Mouse (Mus musculus): ENCODE measurements around the gene Ndufc2. TPM values are rescaled to one million over a fixed set of nuclear protein-coding genes. Genes with fewer than 3 reads are reported as not detected.

Ndufc2 gene
- polyA plus RNA-seq, 1 experiment: 168 TPM

DNA sequence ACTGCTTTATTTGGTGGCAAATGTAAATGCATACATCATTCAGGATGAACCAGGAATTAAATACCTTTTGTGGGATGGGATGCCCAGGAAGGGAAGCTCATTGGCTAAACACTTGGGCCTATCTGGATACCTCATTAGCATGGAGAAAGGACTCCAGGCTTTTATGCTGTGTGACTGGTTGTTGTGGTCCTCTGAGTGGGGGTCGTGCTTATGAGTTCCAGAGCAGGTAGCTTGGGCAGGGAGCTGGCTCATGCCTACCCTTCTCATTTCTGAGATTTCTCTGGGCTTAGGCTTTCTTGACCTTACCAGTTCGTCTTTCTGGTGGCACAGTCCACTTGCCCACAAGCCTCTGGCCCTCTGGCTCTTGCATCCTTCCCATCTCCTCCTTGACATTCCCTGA, 5.4 kb upstream of the Ndufc2 start:
- no peak for TF ChIP-seq CTCF (IDR thresholded peaks at IDR 0.05; ENCODE audit: borderline replicate concordance, control insufficient read depth, extremely low read depth, insufficient read depth, low read length, poor library complexity)
- TF ChIP-seq POLR2A (IDR thresholded peaks at IDR 0.05; ENCODE audit: control insufficient read depth, extremely low read depth, insufficient read depth, low read length, poor library complexity): no peak
- Histone ChIP-seq H3K36me3 (ENCODE audit: control insufficient read depth, insufficient read depth, low read length) (peaks cover 18% of the 10 kb centered on the region), H3K27me3 (ENCODE audit: control insufficient read depth, insufficient read depth, low read length) (no peaks in the 10 kb centered on the region), H3K4me3 (ENCODE audit: control insufficient read depth, insufficient read depth, low read length) (no peak overlapping the region), H3K27ac (ENCODE audit: control insufficient read depth, insufficient read depth, low read length) (no peak overlapping the region), H3K4me1 (replicated peaks; ENCODE audit: control insufficient read depth, insufficient read depth, low read length) (no peaks in the 10 kb centered on the region)
- no peak for DNase-seq
- 90% methylated on average over 2 of the region's 2 CpGs for WGBS

DNA sequence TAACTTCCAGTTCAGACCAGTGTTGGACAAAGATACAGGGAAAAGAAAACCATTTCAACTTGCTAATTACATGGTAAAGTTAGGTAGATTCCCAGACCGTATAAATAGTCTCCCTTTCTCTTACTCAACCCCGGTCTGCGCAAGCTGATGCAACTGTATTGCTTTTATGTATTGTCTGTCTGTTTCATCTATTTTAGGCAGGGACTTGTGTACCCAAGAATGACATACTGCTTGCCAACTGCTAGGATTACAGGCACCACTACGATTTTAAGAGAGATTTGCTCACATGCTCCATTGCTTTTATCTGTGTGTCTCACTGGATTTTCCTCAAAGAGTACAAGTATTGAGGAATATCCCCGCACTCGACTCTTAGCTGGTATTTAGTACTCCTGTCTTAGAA, 860 bp upstream of the Ndufc2 start:
- Histone ChIP-seq H3K4me1 (replicated peaks; ENCODE audit: control insufficient read depth, insufficient read depth, low read length) (peaks cover 8% of the 10 kb centered on the region), H3K27me3 (ENCODE audit: control insufficient read depth, insufficient read depth, low read length) (no peaks in the 10 kb centered on the region), H3K27ac (ENCODE audit: control insufficient read depth, insufficient read depth, low read length) (no peak overlapping the region), H3K36me3 (ENCODE audit: control insufficient read depth, insufficient read depth, low read length) (no peaks in the 10 kb centered on the region), H3K4me3 (ENCODE audit: control insufficient read depth, insufficient read depth, low read length) (no peak overlapping the region)
- 94% methylated on average over 6 of the region's 6 CpGs for WGBS
- DNase-seq: no peak
- TF ChIP-seq POLR2A (IDR thresholded peaks at IDR 0.05; ENCODE audit: control insufficient read depth, extremely low read depth, insufficient read depth, low read length, poor library complexity) (no peak), CTCF (IDR thresholded peaks at IDR 0.05; ENCODE audit: borderline replicate concordance, control insufficient read depth, extremely low read depth, insufficient read depth, low read length, poor library complexity) (no peak)

- DNase-seq: no peak
- Histone ChIP-seq H3K36me3 (ENCODE audit: control insufficient read depth, insufficient read depth, low read length) (peaks cover 9% of the 10 kb centered on the region), H3K27ac (ENCODE audit: control insufficient read depth, insufficient read depth, low read length) (no peak overlapping the region), H3K4me1 (replicated peaks; ENCODE audit: control insufficient read depth, insufficient read depth, low read length) (no peaks in the 10 kb centered on the region), H3K4me3 (ENCODE audit: control insufficient read depth, insufficient read depth, low read length) (no peak overlapping the region), H3K27me3 (ENCODE audit: control insufficient read depth, insufficient read depth, low read length) (no peaks in the 10 kb centered on the region)
- WGBS: 95% methylated on average over 10 of the region's 10 CpGs
- TF ChIP-seq POLR2A (IDR thresholded peaks at IDR 0.05; ENCODE audit: control insufficient read depth, extremely low read depth, insufficient read depth, low read length, poor library complexity) (no peak), CTCF (IDR thresholded peaks at IDR 0.05; ENCODE audit: borderline replicate concordance, control insufficient read depth, extremely low read depth, insufficient read depth, low read length, poor library complexity) (no peak)
Measured at GRCm38 (mm10) chr7:97407145-97407544, 7.3 kb downstream of the Ndufc2 start.

DNA sequence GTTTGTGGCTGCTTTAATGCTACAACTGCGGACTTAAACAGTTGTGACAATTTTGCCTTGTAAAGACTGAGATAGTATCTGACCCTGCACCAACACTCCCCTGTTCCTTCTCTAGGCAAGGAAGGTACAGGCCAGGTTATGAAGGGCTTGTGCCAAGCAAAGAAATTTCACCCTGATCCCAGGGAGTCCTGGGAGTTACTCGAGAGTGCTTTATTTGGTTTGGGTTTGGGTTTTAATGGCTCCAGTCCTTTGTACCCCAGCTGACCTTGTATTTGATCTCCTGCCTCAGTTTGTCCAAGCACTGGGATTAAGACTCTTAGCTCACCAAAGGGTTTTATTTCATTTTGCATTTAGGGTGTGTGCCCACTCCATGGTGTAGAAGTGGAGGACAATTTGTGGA, 11.3 kb downstream of the Ndufc2 start:
- Histone ChIP-seq H3K4me3 (ENCODE audit: control insufficient read depth, insufficient read depth, low read length) (no peak overlapping the region), H3K27ac (ENCODE audit: control insufficient read depth, insufficient read depth, low read length) (no peak overlapping the region), H3K27me3 (ENCODE audit: control insufficient read depth, insufficient read depth, low read length) (no peaks in the 10 kb centered on the region), H3K36me3 (ENCODE audit: control insufficient read depth, insufficient read depth, low read length) (peaks cover 9% of the 10 kb centered on the region), H3K4me1 (replicated peaks; ENCODE audit: control insufficient read depth, insufficient read depth, low read length) (no peaks in the 10 kb centered on the region)
- no peak for DNase-seq
- no peak for TF ChIP-seq POLR2A (IDR thresholded peaks at IDR 0.05; ENCODE audit: control insufficient read depth, extremely low read depth, insufficient read depth, low read length, poor library complexity)
- no peak for TF ChIP-seq CTCF (IDR thresholded peaks at IDR 0.05; ENCODE audit: borderline replicate concordance, control insufficient read depth, extremely low read depth, insufficient read depth, low read length, poor library complexity)
- WGBS: 95% methylated on average over 2 of the region's 2 CpGs

GRCm38 (mm10) chr7:97411575-97411974, 11.8 kb downstream of the Ndufc2 start:
- no peak for TF ChIP-seq POLR2A (IDR thresholded peaks at IDR 0.05; ENCODE audit: control insufficient read depth, extremely low read depth, insufficient read depth, low read length, poor library complexity)
- TF ChIP-seq CTCF (IDR thresholded peaks at IDR 0.05; ENCODE audit: borderline replicate concordance, control insufficient read depth, extremely low read depth, insufficient read depth, low read length, poor library complexity): no peak
- DNase-seq: no peak
- 95% methylated on average over 3 of the region's 3 CpGs for WGBS
- Histone ChIP-seq H3K4me3 (ENCODE audit: control insufficient read depth, insufficient read depth, low read length) (no peak overlapping the region), H3K27me3 (ENCODE audit: control insufficient read depth, insufficient read depth, low read length) (no peaks in the 10 kb centered on the region), H3K27ac (ENCODE audit: control insufficient read depth, insufficient read depth, low read length) (no peak overlapping the region), H3K36me3 (ENCODE audit: control insufficient read depth, insufficient read depth, low read length) (peaks cover 9% of the 10 kb centered on the region), H3K4me1 (replicated peaks; ENCODE audit: control insufficient read depth, insufficient read depth, low read length) (no peaks in the 10 kb centered on the region)

DNA sequence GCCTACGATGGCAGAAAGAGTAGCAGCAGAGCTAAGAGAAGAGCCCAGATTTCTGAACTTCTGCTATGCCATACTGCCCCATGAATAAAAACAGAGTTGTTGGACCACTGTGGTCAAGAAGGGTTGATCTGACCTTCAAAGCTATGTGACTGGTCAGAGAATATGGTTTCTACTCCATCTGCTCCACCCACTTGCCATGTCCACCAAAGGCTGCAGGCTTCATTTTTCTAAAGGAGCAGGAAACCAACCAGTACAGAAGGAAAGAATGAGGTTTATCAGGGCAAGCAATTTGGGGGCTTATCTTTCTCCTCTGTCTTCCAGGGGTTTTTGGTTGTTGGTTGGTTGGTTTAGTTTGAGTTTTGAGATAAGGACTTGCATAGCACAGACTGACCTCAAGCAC, 14.2 kb downstream of the Ndufc2 start:
- Histone ChIP-seq H3K4me3 (ENCODE audit: control insufficient read depth, insufficient read depth, low read length) (no peak overlapping the region), H3K36me3 (ENCODE audit: control insufficient read depth, insufficient read depth, low read length) (peaks cover 8% of the 10 kb centered on the region), H3K27me3 (ENCODE audit: control insufficient read depth, insufficient read depth, low read length) (no peaks in the 10 kb centered on the region), H3K27ac (ENCODE audit: control insufficient read depth, insufficient read depth, low read length) (no peak overlapping the region), H3K4me1 (replicated peaks; ENCODE audit: control insufficient read depth, insufficient read depth, low read length) (no peaks in the 10 kb centered on the region)
- TF ChIP-seq CTCF (IDR thresholded peaks at IDR 0.05; ENCODE audit: borderline replicate concordance, control insufficient read depth, extremely low read depth, insufficient read depth, low read length, poor library complexity) (no peak), POLR2A (IDR thresholded peaks at IDR 0.05; ENCODE audit: control insufficient read depth, extremely low read depth, insufficient read depth, low read length, poor library complexity) (no peak)
- no peak for DNase-seq
- WGBS: 87% methylated on average over 1 of the region's 1 CpGs

DNA sequence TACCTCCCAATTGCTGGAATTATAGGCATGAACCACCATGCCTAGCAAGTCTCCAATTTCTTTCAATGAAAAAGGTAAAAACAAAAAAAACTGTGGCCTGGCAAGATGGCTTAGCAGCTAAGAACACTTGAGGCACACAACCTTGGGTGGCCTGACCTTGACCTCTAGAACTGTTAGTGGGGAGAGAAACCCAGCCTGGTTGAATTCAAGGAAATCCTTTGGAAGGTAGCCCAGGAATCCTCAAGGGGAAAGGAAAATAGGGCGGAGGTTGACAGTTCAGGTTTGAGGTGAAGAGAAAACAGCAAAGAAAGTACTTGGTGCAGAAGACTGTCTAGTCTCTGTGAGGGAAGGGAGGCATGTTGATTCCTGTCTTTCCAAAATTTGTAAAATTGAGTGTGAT, 14.6 kb downstream of the Ndufc2 start:
- Histone ChIP-seq H3K27me3 (ENCODE audit: control insufficient read depth, insufficient read depth, low read length) (no peaks in the 10 kb centered on the region), H3K4me3 (ENCODE audit: control insufficient read depth, insufficient read depth, low read length) (no peak overlapping the region), H3K4me1 (replicated peaks; ENCODE audit: control insufficient read depth, insufficient read depth, low read length) (no peaks in the 10 kb centered on the region), H3K27ac (ENCODE audit: control insufficient read depth, insufficient read depth, low read length) (no peak overlapping the region), H3K36me3 (ENCODE audit: control insufficient read depth, insufficient read depth, low read length) (peaks cover 3% of the 10 kb centered on the region)
- 87% methylated on average over 1 of the region's 1 CpGs for WGBS
- no peak for DNase-seq
- TF ChIP-seq POLR2A (IDR thresholded peaks at IDR 0.05; ENCODE audit: control insufficient read depth, extremely low read depth, insufficient read depth, low read length, poor library complexity) (no peak), CTCF (IDR thresholded peaks at IDR 0.05; ENCODE audit: borderline replicate concordance, control insufficient read depth, extremely low read depth, insufficient read depth, low read length, poor library complexity) (no peak)

Measured in thymus, adult 2 months (tissue).